Mouse (Mus musculus) liver, postnatal 0 days (tissue): ENCODE results near the gene Coro2b.

ENCODE experiments used
- CTCF ChIP-seq: sonication (generic); IDR thresholded peaks from 2 replicates; pipeline ENCODE4 v1.5.1; 2016; ENCODE audit warnings: antibody characterized with exemption, low read depth
- EP300 ChIP-seq: IDR thresholded peaks from 2 replicates; pipeline ENCODE4 v1.6.1; 2016; ENCODE audit warnings: antibody characterized with exemption, low read depth, mild to moderate bottlenecking

GRCm38 (mm10) chr9:62432261-62433060, 104.4 kb downstream of the Coro2b start:
- TF ChIP-seq CTCF (no peak), EP300 (no peak)
